ENCODE assay signal across 14 mouse cellular contexts in genomic region chr5:151108955-151109354, GRCm38 (mm10).
A peak's percentile ranks its signal among the peaks of the same experiment; 100 is the strongest.
DNase-seq lines count a peak whose midpoint lies in the region; ATAC-seq and TF ChIP-seq lines count a peak whose summit lies in the region.
"Had no signal": no experiment of that assay in that cellular context is flagged by ENCODE, and none has a peak within 500 bp of the region (broad histone marks: within the 10 kb centered on the region; RNA-seq: fewer than 3 reads in every experiment).

No protein-coding gene starts in this region.

- ATAC-seq in heart, embryonic 14.5 days (ENCODE audit: insufficient number of reproducible peaks, insufficient read depth, low FRiP score, low read depth): no peak
- ATAC-seq in kidney, embryonic 16.5 days (ENCODE audit: low FRiP score, low TSS enrichment): no peak

- 68% methylated on average over 7 of the region's 7 CpGs for WGBS in heart, embryonic 14.5 days
- WGBS in heart, embryonic 10.5 days: 79% methylated on average over 7 of the region's 7 CpGs
- 75% methylated on average over 7 of the region's 7 CpGs for WGBS in kidney, embryonic 16.5 days

- H3K4me3 ChIP-seq in heart, embryonic 14.5 days (ENCODE audit: control insufficient read depth in 1 of 2, insufficient read depth in 1 of 2, low read depth in 1 of 2, low read length in 2 of 2): no peak overlapping the region
- no peak overlapping the region for H3K4me3 ChIP-seq in heart, embryonic 10.5 days
- no peak overlapping the region for H3K4me3 ChIP-seq in kidney, embryonic 16.5 days (ENCODE audit: low read length)
- H3K4me3 ChIP-seq in CH12.LX (replicated peaks in 1 of 3; ENCODE audit: low read depth in 2 of 3, low read length in 2 of 3, poor library complexity in 1 of 3): peak overlapping the region; percentile 13 to 86 (median 53)
- no peak overlapping the region for H3K4me3 ChIP-seq in embryonic fibroblast, embryonic 13.5 days (ENCODE audit: insufficient read depth, low read length)
- H3K4me3 ChIP-seq: forebrain, embryonic 12.5 days; midbrain, embryonic 10.5 days; stomach, embryonic 15.5 days had no signal

- dilution Hi-C loops in CH12.LX (cut with MboI; ENCODE audit: extremely low pct_ligation_motif_present, extremely low pct_unique_long_range_greater_than_20kb, low sequenced_read_pairs): no loop called here

- TF ChIP-seq EP300 in CH12.LX (IDR thresholded peaks at IDR 0.05; ENCODE audit: low read length): no peak

- no peak for TF ChIP-seq CTCF in CH12.LX (conservative IDR thresholded peaks at IDR 0.05 in 1 of 2, IDR thresholded peaks at IDR 0.05 in 1 of 2; ENCODE audit: low read depth in 2 of 2, low read length in 2 of 2)
- no peak for TF ChIP-seq CTCF in embryonic fibroblast, embryonic 13.5 days (IDR thresholded peaks at IDR 0.05; ENCODE audit: borderline replicate concordance, insufficient read depth, low read length)

- DNase-seq in heart, embryonic 10.5 days (ENCODE audit: low spot score): no peak
- no peak for DNase-seq in kidney, adult 18-20 months
- DNase-seq in CH12.LX (ENCODE audit: extremely low read depth): peak; percentile 31
- DNase-seq in embryo, embryonic 10 days (ENCODE audit: low spot score): no peak
- DNase-seq in adrenal gland, postnatal 4 days (ENCODE audit: low spot score in 2 of 2): no peak
- DNase-seq: cerebellum, adult 18-20 months; heart, postnatal 14 days; right cerebral cortex, postnatal 25 days had no signal

- peaks cover 76% of the 10 kb centered on the region for H3K79me2 ChIP-seq in CH12.LX (replicated peaks; ENCODE audit: control insufficient read depth, extremely low read depth, insufficient read depth, poor library complexity, severe bottlenecking)

- TF ChIP-seq RAD21 in CH12.LX (IDR thresholded peaks at IDR 0.05; ENCODE audit: low read depth, low read length): no peak

- no peaks in the 10 kb centered on the region for H3K9me3 ChIP-seq in heart, embryonic 14.5 days (ENCODE audit: control insufficient read depth, low read length)
- H3K9me3 ChIP-seq in heart, embryonic 10.5 days: no peaks in the 10 kb centered on the region
- H3K9me3 ChIP-seq in kidney, embryonic 16.5 days (ENCODE audit: low read length): no peaks in the 10 kb centered on the region
- no peaks in the 10 kb centered on the region for H3K9me3 ChIP-seq in CH12.LX (replicated peaks; ENCODE audit: low read length)
- H3K9me3 ChIP-seq: forebrain, embryonic 12.5 days; midbrain, embryonic 10.5 days; stomach, embryonic 15.5 days had no signal

- H3K9ac ChIP-seq in heart, embryonic 14.5 days (ENCODE audit: low read length): no peak overlapping the region
- no peak overlapping the region for H3K9ac ChIP-seq in kidney, embryonic 16.5 days (replicated peaks; ENCODE audit: low read length)
- H3K9ac ChIP-seq in CH12.LX (ENCODE audit: insufficient read depth, low read depth): peak overlapping the region; percentile 99
- H3K9ac ChIP-seq: forebrain, embryonic 12.5 days; stomach, embryonic 15.5 days had no signal

- H3K27ac ChIP-seq in heart, embryonic 14.5 days (replicated peaks in 1 of 2; ENCODE audit: control insufficient read depth in 1 of 2, insufficient read depth in 1 of 2, low read depth in 2 of 2, low read length in 2 of 2): peak overlapping the region; percentile 19 to 25; a peak in 2 of 4 replicates
- H3K27ac ChIP-seq in heart, embryonic 10.5 days: no peak overlapping the region
- H3K27ac ChIP-seq in kidney, embryonic 16.5 days (ENCODE audit: low read length): peak overlapping the region; percentile 59; the same call in 1 of the 2 replicates
- H3K27ac ChIP-seq in CH12.LX (ENCODE audit: insufficient read depth, low read depth): peak overlapping the region; percentile 96
- peak overlapping the region; percentile 44 for H3K27ac ChIP-seq in embryonic fibroblast, embryonic 13.5 days (ENCODE audit: insufficient read depth, low read length)
- H3K27ac ChIP-seq: forebrain, embryonic 12.5 days had no signal

- TF ChIP-seq POLR2A in CH12.LX (IDR thresholded peaks at IDR 0.05; ENCODE audit: low read depth, low read length): no peak
- TF ChIP-seq POLR2A in embryonic fibroblast, embryonic 13.5 days (IDR thresholded peaks at IDR 0.05; ENCODE audit: low read depth, low read length): no peak

- in situ Hi-C loops in CH12.LX (cut with MboI; ENCODE audit: low pct_ligation_motif_present, low pct_unique_long_range_greater_than_20kb, low sequenced_read_pairs): no loop called here

- peaks cover 6 to 10% of the 10 kb centered on the region in 2 experiments for H3K4me1 ChIP-seq in heart, embryonic 14.5 days (ENCODE audit: control insufficient read depth in 2 of 2, insufficient read depth in 2 of 2, low read length in 2 of 2)
- H3K4me1 ChIP-seq in heart, embryonic 10.5 days: peaks cover 20% of the 10 kb centered on the region
- H3K4me1 ChIP-seq in kidney, embryonic 16.5 days (ENCODE audit: insufficient read depth, low read length): peaks cover 18% of the 10 kb centered on the region
- H3K4me1 ChIP-seq in CH12.LX (ENCODE audit: control insufficient read depth in 1 of 2, insufficient read depth in 2 of 2): peaks cover 0 to 52% of the 10 kb centered on the region in 2 experiments
- peaks cover 35% of the 10 kb centered on the region for H3K4me1 ChIP-seq in embryonic fibroblast, embryonic 13.5 days (ENCODE audit: control insufficient read depth, insufficient read depth, low read length)

- no peaks in the 10 kb centered on the region for H3K27me3 ChIP-seq in heart, embryonic 14.5 days (ENCODE audit: control insufficient read depth, insufficient read depth, low read length)
- no peaks in the 10 kb centered on the region for H3K27me3 ChIP-seq in heart, embryonic 10.5 days (ENCODE audit: insufficient read depth, poor library complexity, severe bottlenecking)
- H3K27me3 ChIP-seq in kidney, embryonic 16.5 days (ENCODE audit: insufficient read depth, low read length): no peaks in the 10 kb centered on the region
- H3K27me3 ChIP-seq in CH12.LX (replicated peaks): no peaks in the 10 kb centered on the region
- H3K27me3 ChIP-seq: forebrain, embryonic 12.5 days; stomach, embryonic 15.5 days had no signal

- no peaks in the 10 kb centered on the region for H3K36me3 ChIP-seq in heart, embryonic 14.5 days (ENCODE audit: control insufficient read depth, insufficient read depth, low read length)
- no peaks in the 10 kb centered on the region for H3K36me3 ChIP-seq in heart, embryonic 10.5 days
- no peaks in the 10 kb centered on the region for H3K36me3 ChIP-seq in kidney, embryonic 16.5 days (ENCODE audit: insufficient read depth, low read length)
- H3K36me3 ChIP-seq in CH12.LX (replicated peaks in 1 of 2; ENCODE audit: control insufficient read depth in 1 of 2, insufficient read depth in 1 of 2, low read length in 1 of 2): peaks cover 0 to 31% of the 10 kb centered on the region in 2 experiments
- H3K36me3 ChIP-seq: forebrain, embryonic 12.5 days; midbrain, embryonic 10.5 days; stomach, embryonic 15.5 days had no signal

- peak overlapping the region; percentile 34 for H3K4me2 ChIP-seq in heart, embryonic 14.5 days (ENCODE audit: low read length)
- peak overlapping the region; percentile 48 for H3K4me2 ChIP-seq in kidney, embryonic 16.5 days (replicated peaks; ENCODE audit: low read depth, low read length)
- peak overlapping the region; percentile 55 for H3K4me2 ChIP-seq in CH12.LX (ENCODE audit: insufficient read depth, low read depth, poor library complexity, severe bottlenecking)
- H3K4me2 ChIP-seq: forebrain, embryonic 12.5 days had no signal

TF ChIP-seq in CH12.LX, 34 proteins besides CTCF, POLR2A, EP300 and RAD21:
- TF ChIP-seq USF1 (IDR thresholded peaks at IDR 0.05; ENCODE audit: low read depth, low read length): no peak
- TF ChIP-seq ZMIZ1 (IDR thresholded peaks at IDR 0.05; ENCODE audit: low read depth, low read length): peak; percentile 71; the same call in 1 of the 2 replicates
- peak; percentile 54; the same call in 1 of the 2 replicates for TF ChIP-seq MYC (IDR thresholded peaks at IDR 0.05; ENCODE audit: low read depth, low read length)
- TF ChIP-seq MEF2A (IDR thresholded peaks at IDR 0.05; ENCODE audit: borderline replicate concordance, low read depth, low read length): no peak
- no peak for TF ChIP-seq PAX5 (IDR thresholded peaks at IDR 0.05; ENCODE audit: low read length)
- no peak for TF ChIP-seq BHLHE40 (IDR thresholded peaks at IDR 0.05; ENCODE audit: low read depth, low read length)
- peak; percentile 58; the same call in 1 of the 2 replicates for TF ChIP-seq SIN3A (IDR thresholded peaks at IDR 0.05; ENCODE audit: low read length)
- TF ChIP-seq MAX (IDR thresholded peaks at IDR 0.05; ENCODE audit: low read length): peak; percentile 8; the same call in 1 of the 2 replicates
- TF ChIP-seq MAFK (IDR thresholded peaks at IDR 0.05; ENCODE audit: insufficient replicate concordance, low read length): no peak
- TF ChIP-seq RCOR1 (conservative IDR thresholded peaks at IDR 0.05; ENCODE audit: low read depth, low read length): 0 out of 2 replicates have a peak, but pooled peaks have one; percentile 65
- TF ChIP-seq POLR2AphosphoS2 (IDR thresholded peaks at IDR 0.05; ENCODE audit: low read depth, low read length): peak; percentile 59; the same call in 1 of the 2 replicates
- no peak for TF ChIP-seq ETS1 (conservative IDR thresholded peaks at IDR 0.05; ENCODE audit: low read depth, low read length)
- no peak for TF ChIP-seq TCF12 (IDR thresholded peaks at IDR 0.05; ENCODE audit: low read depth, low read length)
- peak; percentile 91 for TF ChIP-seq CHD1 (IDR thresholded peaks at IDR 0.05; ENCODE audit: low read depth, low read length)
- no peak for TF ChIP-seq ZC3H11A (IDR thresholded peaks at IDR 0.05; ENCODE audit: low read depth, low read length)
- TF ChIP-seq IRF4 (IDR thresholded peaks at IDR 0.05; ENCODE audit: low read depth, low read length): no peak
- no peak for TF ChIP-seq ELF1 (IDR thresholded peaks at IDR 0.05; ENCODE audit: low read depth, low read length)
- no peak for TF ChIP-seq GABPA (IDR thresholded peaks at IDR 0.05; ENCODE audit: insufficient replicate concordance, low read depth, low read length)
- TF ChIP-seq SMC3 (IDR thresholded peaks at IDR 0.05; ENCODE audit: low read depth, low read length): no peak
- no peak for TF ChIP-seq NRF1 (IDR thresholded peaks at IDR 0.05; ENCODE audit: low read depth, low read length)
- 0 out of 2 replicates have a peak, but pooled peaks have one; percentile 17 for TF ChIP-seq MAZ (IDR thresholded peaks at IDR 0.05; ENCODE audit: low read depth, low read length)
- TF ChIP-seq HCFC1 (IDR thresholded peaks at IDR 0.05; ENCODE audit: low read depth, low read length): no peak

Comparison
In these comparisons a context has a peak if more than half of its experiments do, and no peak if none do; other contexts are left out.
1. H3K4me3 ChIP-seq: peak in CH12.LX (3 of 3); none in heart, embryonic 14.5 days (0 of 2), heart, embryonic 10.5 days (single experiment), kidney, embryonic 16.5 days (single experiment) and embryonic fibroblast, embryonic 13.5 days (single experiment).
2. Peak in every context shown above with its lines, with median percentiles within 50 percentile points of each other: H3K4me2 ChIP-seq.